Mouse (Mus musculus) embryonic fibroblast, embryonic 13.5 days (primary cell): ENCODE data around the gene Fxn. TPM values are rescaled to one million over a fixed set of nuclear protein-coding genes. Genes with fewer than 3 reads are reported as not detected.

Experiments
- H3K27ac ChIP-seq: 2 replicates; pipeline ENCODE4 v1.5.1; 2012; ENCODE audit warnings: low read length, control low read depth, inconsistent platforms; ENCODE audit not compliant: insufficient read depth
- H3K4me1 ChIP-seq: 2 replicates; pipeline ENCODE4 v1.6.1; 2011; ENCODE audit warnings: low read length; ENCODE audit not compliant: control insufficient read depth, insufficient read depth
- H3K4me3 ChIP-seq: 2 replicates; pipeline ENCODE4 v1.5.1; 2011; ENCODE audit warnings: mild to moderate bottlenecking, control low read depth, low read length; ENCODE audit not compliant: insufficient read depth
- CTCF ChIP-seq: IDR thresholded peaks from 2 replicates; pipeline ENCODE4 v1.5.1; 2011; ENCODE audit warnings: mild to moderate bottlenecking, control low read depth, low read length, moderate library complexity, borderline replicate concordance; ENCODE audit not compliant: insufficient read depth
- POLR2A ChIP-seq: IDR thresholded peaks from 2 replicates; pipeline ENCODE4 v1.6.1; 2011; ENCODE audit warnings: low read depth, mild to moderate bottlenecking, control low read depth, low read length, moderate library complexity
- polyA plus RNA-seq: library from polyadenylated mRNA; stranded (reverse); fragments of >200 nt; gene quantifications from 2 replicates; pipeline ENCODE4 v1.2.4, GENCODE M21; 2011; ENCODE audit warnings: low read depth; ENCODE audit not compliant: missing spikeins, insufficient read length

Fxn gene
- polyA plus RNA-seq, 1 experiment = 7.9 TPM

GRCm38 (mm10) chr19:24271746-24272426 lies 8.5 kb downstream of the Fxn start:
- H3K4me3 ChIP-seq = no peak overlapping the region
- H3K27ac ChIP-seq = no peak overlapping the region
- TF ChIP-seq CTCF = peak; percentile 76
- TF ChIP-seq POLR2A = no peak
- H3K4me1 ChIP-seq = no peaks in the 10 kb centered on the region

- no peak for TF ChIP-seq CTCF
- no peak for TF ChIP-seq POLR2A
- no peak overlapping the region for H3K27ac ChIP-seq
- no peaks in the 10 kb centered on the region for H3K4me1 ChIP-seq
- no peak overlapping the region for H3K4me3 ChIP-seq
Observed at GRCm38 (mm10) chr19:24271326-24271725, 9.1 kb downstream of the Fxn start.

DNA sequence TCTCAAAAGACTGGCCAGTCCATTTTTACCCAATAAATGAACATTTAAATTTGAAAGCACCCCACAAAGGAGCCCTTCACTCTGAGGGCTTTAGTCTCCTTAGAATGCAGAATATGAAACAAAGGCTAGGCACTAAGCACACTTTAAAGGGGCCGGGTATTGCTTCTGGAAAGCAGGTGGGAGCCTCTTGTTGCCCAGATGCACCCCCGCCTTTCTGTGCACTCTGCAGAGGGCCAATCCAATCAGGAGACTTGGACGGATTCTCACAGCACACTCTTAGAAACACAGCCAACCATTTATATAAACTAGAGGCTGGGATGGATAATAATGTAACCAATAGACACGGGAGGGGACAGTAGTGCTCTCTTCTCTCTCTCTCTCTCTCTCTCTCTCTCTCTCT lies 11.9 kb downstream of the Fxn start:
- Histone ChIP-seq H3K27ac (no peak overlapping the region), H3K4me3 (no peak overlapping the region), H3K4me1 (no peaks in the 10 kb centered on the region)
- TF ChIP-seq CTCF = no peak
- TF ChIP-seq POLR2A = no peak

DNA sequence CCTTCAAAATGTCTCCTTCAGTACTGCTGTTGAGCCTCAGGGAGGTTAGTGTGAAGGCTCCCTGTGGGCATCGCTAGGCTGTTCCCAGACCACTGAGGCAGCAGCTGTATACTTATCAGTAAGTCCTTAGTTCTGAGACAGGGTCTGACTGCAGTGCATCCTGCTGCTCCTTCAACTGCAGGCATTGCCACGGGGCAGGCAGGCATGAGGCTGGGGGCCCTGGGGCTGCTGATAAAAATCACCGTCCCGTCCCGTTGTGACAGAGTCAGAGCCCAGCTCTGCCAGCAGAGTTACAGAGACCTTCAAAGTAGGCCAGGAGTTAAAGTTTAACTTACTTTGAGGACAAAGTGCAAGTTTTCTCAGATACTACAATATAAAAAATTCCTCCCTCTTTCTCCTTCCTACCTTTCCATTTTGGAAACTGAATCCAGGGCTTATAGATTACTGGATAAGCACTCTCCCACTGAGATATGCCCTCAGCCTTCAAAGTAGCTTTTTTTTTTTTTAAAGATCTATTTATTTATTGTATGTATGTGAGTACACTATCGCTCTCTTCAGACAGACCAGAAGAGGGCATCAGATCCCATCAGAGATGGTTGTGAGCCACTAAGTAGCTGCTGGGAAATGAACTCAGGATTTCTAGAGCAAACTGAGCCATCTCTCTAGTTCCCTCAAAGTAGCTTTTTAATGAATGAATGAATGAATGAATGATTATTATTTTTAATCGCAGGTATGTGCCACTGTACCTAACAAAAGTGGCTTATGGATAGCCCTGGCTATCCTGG lies 14.2 kb downstream of the Fxn start:
- Histone ChIP-seq H3K4me3 (no peak overlapping the region), H3K27ac (no peak overlapping the region)

DNA sequence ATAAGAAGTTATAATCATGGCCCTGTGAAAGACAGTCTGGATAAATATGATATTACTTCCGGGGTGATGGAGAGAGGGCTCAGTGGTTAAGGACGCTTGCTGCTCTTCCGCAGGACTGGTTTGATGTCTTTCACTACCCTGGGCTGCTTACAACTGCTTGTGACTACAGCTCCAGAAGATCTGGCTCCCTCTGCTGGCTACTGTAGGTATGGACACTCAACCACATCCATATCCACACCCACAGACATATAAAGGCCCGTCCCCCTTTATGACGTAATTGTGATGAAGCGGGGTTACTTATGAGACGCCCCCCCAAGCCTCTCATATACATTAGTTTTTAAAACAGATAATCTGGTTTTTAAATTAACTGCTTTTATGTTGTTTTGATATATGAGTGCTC lies 15.4 kb downstream of the Fxn start:
- TF ChIP-seq POLR2A = no peak
- peak; percentile 41; the same call in 1 of the 2 replicates for TF ChIP-seq CTCF
- Histone ChIP-seq H3K4me1 (no peaks in the 10 kb centered on the region), H3K27ac (no peak overlapping the region), H3K4me3 (no peak overlapping the region)

More for the DNA sequence above, 14.2 kb downstream of the Fxn start:
- no peaks in the 10 kb centered on the region for H3K4me1 ChIP-seq
- TF ChIP-seq CTCF (no peak), POLR2A (no peak)

DNA sequence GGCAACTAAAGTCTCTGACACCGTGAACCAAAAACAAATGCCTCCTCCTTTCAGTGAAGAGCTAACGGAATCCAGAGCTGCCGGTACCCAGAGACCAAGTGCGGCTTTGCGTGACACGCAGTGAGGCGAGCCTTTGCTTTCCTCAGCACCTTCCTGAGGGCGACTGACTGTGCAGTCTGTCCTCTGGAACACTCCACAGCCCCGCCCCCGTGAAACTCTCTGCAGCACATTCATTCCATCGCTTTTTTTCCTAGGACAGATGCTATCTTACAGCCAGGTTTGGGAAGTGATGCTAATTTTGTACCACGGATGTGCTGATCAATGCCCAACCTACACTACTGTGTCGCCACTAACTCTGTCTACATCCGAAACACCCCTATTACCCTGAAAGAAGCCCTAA lies 17.7 kb downstream of the Fxn start:
- TF ChIP-seq POLR2A = no peak
- Histone ChIP-seq H3K4me1 (no peaks in the 10 kb centered on the region), H3K4me3 (no peak overlapping the region), H3K27ac (no peak overlapping the region)

GRCm38 (mm10) chr19:24259390-24260351 lies 20.7 kb downstream of the Fxn start:
- H3K4me1 ChIP-seq = no peaks in the 10 kb centered on the region
- H3K4me3 ChIP-seq = no peak overlapping the region
- H3K27ac ChIP-seq = no peak overlapping the region
- no peak for TF ChIP-seq POLR2A
- TF ChIP-seq CTCF = no peak

- TF ChIP-seq CTCF (no peak), POLR2A (no peak)
- Histone ChIP-seq H3K4me3 (no peak overlapping the region), H3K4me1 (no peaks in the 10 kb centered on the region), H3K27ac (no peak overlapping the region)
Observed at GRCm38 (mm10) chr19:24258368-24258767, 22.0 kb downstream of the Fxn start.

- H3K4me3 ChIP-seq = no peak overlapping the region
- TF ChIP-seq POLR2A (no peak), CTCF (no peak)
- no peaks in the 10 kb centered on the region for H3K4me1 ChIP-seq
- no peak overlapping the region for H3K27ac ChIP-seq
Observed at GRCm38 (mm10) chr19:24257962-24258361, 22.4 kb downstream of the Fxn start.
